Mouse (Mus musculus) cortical plate, adult 2 months (tissue): ENCODE results near the gene Miga1. TPM values are rescaled to one million over a fixed set of nuclear protein-coding genes. Genes with fewer than 3 reads are reported as not detected.

Source experiments
- H3K27ac ChIP-seq: fragments of 200-500 bp; 2 replicates; pipeline ENCODE4 v1.5.1; 2012; ENCODE audit warnings: low read length, control low read depth, inconsistent platforms; ENCODE audit not compliant: insufficient read depth
- H3K4me1 ChIP-seq: fragments of 200-500 bp; 2 replicates; pipeline ENCODE4 v1.6.1; 2011; ENCODE audit warnings: low read length; ENCODE audit not compliant: control insufficient read depth, insufficient read depth
- H3K4me3 ChIP-seq: fragments of 200-500 bp; 2 replicates; pipeline ENCODE4 v1.5.1; 2011; ENCODE audit warnings: mild to moderate bottlenecking, low read length, control low read depth; ENCODE audit not compliant: insufficient read depth
- CTCF ChIP-seq: fragments of 200-500 bp; IDR thresholded peaks from 2 replicates; pipeline ENCODE4 v1.5.1; 2011; ENCODE audit warnings: mild to moderate bottlenecking, control low read depth, low read length; ENCODE audit not compliant: insufficient read depth; ENCODE audit errors: extremely low read depth
- POLR2A ChIP-seq: fragments of 200-500 bp; IDR thresholded peaks from 2 replicates; pipeline ENCODE4 v1.6.1; 2011; ENCODE audit warnings: mild to moderate bottlenecking, low read length, control low read depth; ENCODE audit not compliant: insufficient read depth; ENCODE audit errors: extremely low read depth
- polyA plus RNA-seq: library from polyadenylated mRNA; depleted of rRNA; stranded (reverse); fragments of >200 nt; gene quantifications from 2 replicates; pipeline ENCODE4 v1.2.3, GENCODE M21; 2012

Gene Miga1
- polyA plus RNA-seq, 1 experiment: 50.7 TPM

DNA sequence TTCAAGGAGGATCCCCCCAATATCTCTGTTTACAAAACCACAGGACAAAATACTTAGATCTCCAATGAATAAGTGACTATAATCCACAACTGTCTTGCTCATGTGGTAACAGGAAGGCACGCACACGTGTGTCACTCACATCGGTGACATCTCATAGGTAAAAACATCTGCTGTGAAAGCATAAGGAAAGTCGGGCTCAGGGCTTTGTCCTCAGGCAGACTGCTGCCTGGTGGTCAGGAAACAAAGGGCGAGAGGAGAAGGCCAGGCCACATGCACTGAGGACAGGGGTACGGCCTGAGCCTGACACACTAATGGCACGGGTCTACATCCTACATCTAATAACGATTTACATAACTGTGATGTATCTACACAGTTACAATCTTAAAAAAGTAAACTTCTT, 65.2 kb downstream of the Miga1 start:
- Histone ChIP-seq H3K4me1 (no peaks in the 10 kb centered on the region), H3K27ac (no peak overlapping the region), H3K4me3 (no peak overlapping the region)
- no peak for TF ChIP-seq CTCF
- no peak for TF ChIP-seq POLR2A

DNA sequence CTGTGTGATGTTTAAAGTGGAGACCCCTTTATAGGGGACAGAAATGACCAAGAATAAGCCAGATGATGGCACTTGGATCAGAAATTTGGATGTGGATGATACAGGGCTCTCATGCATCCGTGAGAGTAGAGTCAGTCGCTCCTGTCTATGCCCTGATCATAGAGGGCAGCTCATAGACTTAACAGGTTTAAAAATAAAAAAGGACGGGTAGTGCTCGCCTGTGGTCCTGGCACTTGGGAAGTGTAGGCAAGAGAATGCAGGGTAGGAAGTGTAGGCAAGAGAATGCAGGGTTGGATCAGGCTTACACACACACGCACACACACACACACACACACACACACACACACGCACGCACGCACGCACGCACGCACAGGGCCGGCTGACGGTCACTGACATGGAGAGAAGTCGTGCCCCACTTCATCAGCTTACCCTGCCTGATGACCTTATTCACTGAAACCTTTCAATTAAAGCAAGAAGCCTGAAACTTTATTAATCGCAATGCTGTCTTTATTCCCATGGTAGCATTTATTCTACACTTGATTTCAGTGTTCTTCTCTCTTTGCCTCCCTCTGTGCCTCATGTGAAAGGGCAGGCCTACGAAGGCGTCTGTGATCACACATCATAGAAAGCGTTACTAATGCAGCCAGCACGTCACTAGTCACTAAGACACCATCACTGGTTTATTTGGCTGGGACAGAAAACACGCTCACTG, 67.1 kb downstream of the Miga1 start:
- H3K4me1 ChIP-seq: no peaks in the 10 kb centered on the region
- no peak overlapping the region for H3K27ac ChIP-seq
- no peak overlapping the region for H3K4me3 ChIP-seq
- TF ChIP-seq POLR2A: no peak
- no peak for TF ChIP-seq CTCF

GRCm38 (mm10) chr3:152271876-152272275, 68.3 kb downstream of the Miga1 start:
- Histone ChIP-seq H3K4me1 (no peaks in the 10 kb centered on the region), H3K27ac (no peak overlapping the region), H3K4me3 (no peak overlapping the region)
- TF ChIP-seq POLR2A (no peak), CTCF (no peak)

GRCm38 (mm10) chr3:152271071-152271710, 69.0 kb downstream of the Miga1 start:
- H3K4me1 ChIP-seq: no peaks in the 10 kb centered on the region
- H3K4me3 ChIP-seq: no peak overlapping the region
- TF ChIP-seq POLR2A (no peak), CTCF (no peak)
- no peak overlapping the region for H3K27ac ChIP-seq

GRCm38 (mm10) chr3:152268099-152268498, 72.1 kb downstream of the Miga1 start:
- Histone ChIP-seq H3K4me1 (no peaks in the 10 kb centered on the region), H3K4me3 (no peak overlapping the region), H3K27ac (no peak overlapping the region)
- TF ChIP-seq CTCF (no peak), POLR2A (no peak)

- no peak within 1 kb of the TSS for H3K27ac ChIP-seq
- no peaks in the 10 kb centered on the region for H3K4me1 ChIP-seq
- peak within 1 kb of the TSS; percentile 25 for H3K4me3 ChIP-seq
- TF ChIP-seq POLR2A: no peak
- no peak for TF ChIP-seq CTCF
These were observed 74.2 kb downstream of the Miga1 start, which contains the start of gene Nexn for GRCm38 (mm10) chr3:152266036-152266421. Gene Nexn (minus strand): TSS chr3:152266350.

DNA sequence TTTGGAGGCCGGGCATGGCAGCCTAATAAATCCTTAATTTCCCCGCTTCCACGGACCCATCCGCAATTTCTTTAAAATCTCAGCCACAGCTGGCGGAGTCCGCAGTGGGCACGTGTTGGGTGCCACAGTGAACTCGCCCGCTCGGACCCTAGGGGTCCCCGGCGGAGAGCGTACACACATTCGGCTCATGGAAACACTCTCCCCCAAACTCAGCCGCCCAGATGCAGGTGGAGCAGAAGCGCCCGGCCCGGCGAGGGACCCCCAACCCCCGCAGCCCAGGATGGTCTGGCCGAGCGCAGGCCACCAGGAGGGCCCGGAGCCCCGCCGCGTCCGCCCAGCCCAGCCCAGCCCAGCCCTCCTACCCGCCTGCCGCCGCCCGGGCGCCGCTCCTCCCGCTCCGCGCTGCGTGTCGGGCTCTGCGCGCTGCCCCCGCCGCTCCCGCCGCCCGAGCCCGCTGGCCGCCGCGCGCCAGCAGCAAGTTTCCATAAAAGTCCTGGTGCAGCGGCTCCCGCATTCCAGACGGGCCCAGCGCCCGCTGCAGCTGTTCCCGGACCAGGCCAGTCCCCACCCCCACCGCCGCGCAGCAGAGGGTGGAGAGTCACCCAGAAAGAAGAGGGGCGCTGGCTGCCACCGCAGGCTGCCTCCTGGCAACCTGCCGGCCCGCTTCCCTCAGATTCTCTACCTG, 74.7 kb downstream of the Miga1 start:
- Histone ChIP-seq H3K4me1 (no peaks in the 10 kb centered on the region), H3K27ac (no peak overlapping the region), H3K4me3 (peak overlapping the region; percentile 25)
- TF ChIP-seq POLR2A (no peak), CTCF (no peak)

- H3K27ac ChIP-seq: no peak overlapping the region
- H3K4me3 ChIP-seq: peak overlapping the region; percentile 25; the same call in 1 of the 2 replicates
- no peak for TF ChIP-seq POLR2A
- TF ChIP-seq CTCF: no peak
- no peaks in the 10 kb centered on the region for H3K4me1 ChIP-seq
These were observed 75.4 kb downstream of the Miga1 start for GRCm38 (mm10) chr3:152264830-152265229.

DNA sequence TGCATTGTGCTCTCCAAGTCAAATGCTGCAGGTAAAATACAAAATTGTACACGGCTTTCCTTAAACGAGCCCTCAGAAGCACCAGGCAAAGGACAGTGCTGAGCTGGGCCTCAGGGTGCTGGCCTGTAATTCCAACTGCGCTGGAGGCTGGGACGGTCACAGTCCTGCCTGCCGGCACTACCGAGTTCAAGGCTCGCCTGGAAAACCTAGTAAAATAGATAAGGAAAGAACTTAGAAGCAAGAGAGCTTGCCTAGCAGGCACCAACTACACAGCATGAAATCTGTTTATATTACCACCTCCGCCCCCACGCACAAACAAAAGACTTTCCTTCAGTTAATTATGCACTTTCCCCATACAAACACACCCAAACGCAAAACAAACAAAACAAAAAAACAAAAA, 75.8 kb downstream of the Miga1 start:
- Histone ChIP-seq H3K4me3 (no peak overlapping the region), H3K27ac (no peak overlapping the region), H3K4me1 (no peaks in the 10 kb centered on the region)
- TF ChIP-seq CTCF (no peak), POLR2A (no peak)

DNA sequence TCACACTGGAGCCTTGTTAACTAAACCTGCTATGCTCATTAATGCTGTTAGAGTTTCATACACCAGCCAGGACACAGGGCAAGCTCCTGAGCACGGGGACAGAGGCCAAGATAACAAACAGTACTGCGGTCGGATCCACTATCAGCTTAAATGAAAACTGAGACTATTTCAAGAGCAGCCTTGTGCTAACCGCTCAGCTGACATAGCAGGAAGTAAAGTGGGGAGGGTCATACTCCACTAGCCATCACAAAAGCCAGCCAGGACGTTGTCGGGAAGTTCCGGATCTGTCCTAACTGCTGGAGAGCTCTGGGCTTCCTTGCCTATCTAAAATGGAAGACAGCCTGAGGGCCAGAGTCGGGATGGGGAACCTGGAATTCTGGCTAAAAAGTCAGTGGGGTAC, 78.3 kb downstream of the Miga1 start:
- H3K27ac ChIP-seq: no peak overlapping the region
- TF ChIP-seq CTCF: no peak
- TF ChIP-seq POLR2A: no peak
- no peak overlapping the region for H3K4me3 ChIP-seq
- H3K4me1 ChIP-seq: no peaks in the 10 kb centered on the region
